Mouse (Mus musculus): ENCODE results near the gene Dohh. TPM values are rescaled to one million over a fixed set of nuclear protein-coding genes. Genes with fewer than 3 reads are reported as not detected.

Dohh gene
- polyA plus RNA-seq, 1 experiment from 2014 or later: 83.1 TPM

Small RNAs within 50 kb of the gene (microRNA-seq; reads per million reads assigned to microRNA genes)
- gene Mir1191b (ENCODE audit: borderline number of aligned reads): 0.52 reads per million
- gene Mir6913 (ENCODE audit: borderline number of aligned reads): not detected

Other genes with a start within 250 kb of the Dohh start
- gene Zbtb7a, start 249.2 kb upstream of the Dohh start, polyA plus RNA-seq (2015; fragmentation: Nextera tagmentation; extraction: Ambion mirVana): 57.6 and 59.4 TPM in 2 replicates
- 52.0 and 52.7 TPM in 2 replicates for gene Pias4, start 216.5 kb upstream of the Dohh start, polyA plus RNA-seq (2015; fragmentation: Nextera tagmentation; extraction: Ambion mirVana)
- gene Eef2, start 207.8 kb upstream of the Dohh start, polyA plus RNA-seq (2015; fragmentation: Nextera tagmentation; extraction: Ambion mirVana): 654 and 688 TPM in 2 replicates
- 65.4 and 67.7 TPM in 2 replicates for gene Dapk3, start 201.4 kb upstream of the Dohh start, polyA plus RNA-seq (2015; fragmentation: Nextera tagmentation; extraction: Ambion mirVana)
- gene 4930442H23Rik, start 200.6 kb upstream of the Dohh start, polyA plus RNA-seq (2015; fragmentation: Nextera tagmentation; extraction: Ambion mirVana): 0.13 and 0.21 TPM in 2 replicates
- 0.36 and 0.54 TPM in 2 replicates for gene Nmrk2, start 182.4 kb upstream of the Dohh start, polyA plus RNA-seq (2015; fragmentation: Nextera tagmentation; extraction: Ambion mirVana)
- 0.47 and 0.69 TPM in 2 replicates for gene Atcay, start 153.6 kb upstream of the Dohh start, polyA plus RNA-seq (2015; fragmentation: Nextera tagmentation; extraction: Ambion mirVana)
- 13.7 and 16.0 TPM in 2 replicates for gene Zfr2, start 151.3 kb upstream of the Dohh start, polyA plus RNA-seq (2015; fragmentation: Nextera tagmentation; extraction: Ambion mirVana)
- 7.1 and 9.1 TPM in 2 replicates for gene Matk, start 131.5 kb upstream of the Dohh start, polyA plus RNA-seq (2015; fragmentation: Nextera tagmentation; extraction: Ambion mirVana)
- 199 and 203 TPM in 2 replicates for gene Mrpl54, start 117.5 kb upstream of the Dohh start, polyA plus RNA-seq (2015; fragmentation: Nextera tagmentation; extraction: Ambion mirVana)
- gene Apba3, start 117.5 kb upstream of the Dohh start, polyA plus RNA-seq (2015; fragmentation: Nextera tagmentation; extraction: Ambion mirVana): 70.9 and 77.4 TPM in 2 replicates
- 15.1 and 22.6 TPM in 2 replicates for gene Tjp3, start 92.8 kb upstream of the Dohh start, polyA plus RNA-seq (2015; fragmentation: Nextera tagmentation; extraction: Ambion mirVana)
- 51.1 and 53.8 TPM in 2 replicates for gene Pip5k1c, start 91.5 kb upstream of the Dohh start, polyA plus RNA-seq (2015; fragmentation: Nextera tagmentation; extraction: Ambion mirVana)
- gene Cactin, start 63.3 kb upstream of the Dohh start, polyA plus RNA-seq (2015; fragmentation: Nextera tagmentation; extraction: Ambion mirVana): 41.4 and 44.0 TPM in 2 replicates
- 13.2 and 14.2 TPM in 2 replicates for gene Tbxa2r, start 55.7 kb upstream of the Dohh start, polyA plus RNA-seq (2015; fragmentation: Nextera tagmentation; extraction: Ambion mirVana)
- 0.29 and 0.35 TPM in 2 replicates for gene Gipc3, start 41.2 kb upstream of the Dohh start, polyA plus RNA-seq (2015; fragmentation: Nextera tagmentation; extraction: Ambion mirVana)
- 94.7 and 96.1 TPM in 2 replicates for gene Hmg20b, start 33.9 kb upstream of the Dohh start, polyA plus RNA-seq (2015; fragmentation: Nextera tagmentation; extraction: Ambion mirVana)
- gene Mfsd12, start 26.9 kb upstream of the Dohh start, polyA plus RNA-seq (2015; fragmentation: Nextera tagmentation; extraction: Ambion mirVana): 15.8 and 16.2 TPM in 2 replicates
- 0.73 and 1.3 TPM in 2 replicates for gene 4930404N11Rik, start 18.6 kb upstream of the Dohh start, polyA plus RNA-seq (2015; fragmentation: Nextera tagmentation; extraction: Ambion mirVana)
- gene Fzr1, start 5.9 kb upstream of the Dohh start, polyA plus RNA-seq (2015; fragmentation: Nextera tagmentation; extraction: Ambion mirVana): 98.8 and 102 TPM in 2 replicates
- gene Gm48551, start within 50 bp of the Dohh start, polyA plus RNA-seq (2015; fragmentation: Nextera tagmentation; extraction: Ambion mirVana): 3.1 and 3.2 TPM in 2 replicates
- gene Gm48552, start 4.6 kb downstream of the Dohh start, polyA plus RNA-seq (2015; fragmentation: Nextera tagmentation; extraction: Ambion mirVana): 1.6 and 2.9 TPM in 2 replicates
- gene Smim24, start 8.6 kb downstream of the Dohh start, polyA plus RNA-seq (2015; fragmentation: Nextera tagmentation; extraction: Ambion mirVana): 5.0 and 8.3 TPM in 2 replicates
- 138 and 139 TPM in 2 replicates for gene Nfic, start 71.2 kb downstream of the Dohh start, polyA plus RNA-seq (2015; fragmentation: Nextera tagmentation; extraction: Ambion mirVana)
- gene Celf5, start 98.3 kb downstream of the Dohh start, polyA plus RNA-seq (2015; fragmentation: Nextera tagmentation; extraction: Ambion mirVana): 1.4 and 1.6 TPM in 2 replicates
- gene Ncln, start 112.0 kb downstream of the Dohh start, polyA plus RNA-seq (2015; fragmentation: Nextera tagmentation; extraction: Ambion mirVana): 81.9 and 89.1 TPM in 2 replicates
- 0.77 and 1.1 TPM in 2 replicates for gene S1pr4, start 115.7 kb downstream of the Dohh start, polyA plus RNA-seq (2015; fragmentation: Nextera tagmentation; extraction: Ambion mirVana)
- gene Gna15, start 139.8 kb downstream of the Dohh start, polyA plus RNA-seq (2015; fragmentation: Nextera tagmentation; extraction: Ambion mirVana): 4.9 and 6.4 TPM in 2 replicates
- gene Gna11, start 160.8 kb downstream of the Dohh start, polyA plus RNA-seq (2015; fragmentation: Nextera tagmentation; extraction: Ambion mirVana): 89.1 and 89.2 TPM in 2 replicates
- gene Aes, start 175.1 kb downstream of the Dohh start, polyA plus RNA-seq (2015; fragmentation: Nextera tagmentation; extraction: Ambion mirVana): 642 and 649 TPM in 2 replicates
- gene Tle2, start 190.1 kb downstream of the Dohh start, polyA plus RNA-seq (2015; fragmentation: Nextera tagmentation; extraction: Ambion mirVana): 63.1 and 73.7 TPM in 2 replicates
- 16.4 and 19.6 TPM in 2 replicates for gene Tle6, start 216.6 kb downstream of the Dohh start, polyA plus RNA-seq (2015; fragmentation: Nextera tagmentation; extraction: Ambion mirVana)
- gene BC025920, start 221.8 kb downstream of the Dohh start, polyA plus RNA-seq (2015; fragmentation: Nextera tagmentation; extraction: Ambion mirVana): 0.84 and 1.3 TPM in 2 replicates
- gene Sirt6, start 243.4 kb downstream of the Dohh start, polyA plus RNA-seq (2015; fragmentation: Nextera tagmentation; extraction: Ambion mirVana): 40.5 and 41.0 TPM in 2 replicates
- gene Ankrd24, start 244.1 kb downstream of the Dohh start, polyA plus RNA-seq (2015; fragmentation: Nextera tagmentation; extraction: Ambion mirVana): 14.5 and 15.0 TPM in 2 replicates